8 mouse cellular contexts compared by ENCODE assay signal in the genomic region with DNA sequence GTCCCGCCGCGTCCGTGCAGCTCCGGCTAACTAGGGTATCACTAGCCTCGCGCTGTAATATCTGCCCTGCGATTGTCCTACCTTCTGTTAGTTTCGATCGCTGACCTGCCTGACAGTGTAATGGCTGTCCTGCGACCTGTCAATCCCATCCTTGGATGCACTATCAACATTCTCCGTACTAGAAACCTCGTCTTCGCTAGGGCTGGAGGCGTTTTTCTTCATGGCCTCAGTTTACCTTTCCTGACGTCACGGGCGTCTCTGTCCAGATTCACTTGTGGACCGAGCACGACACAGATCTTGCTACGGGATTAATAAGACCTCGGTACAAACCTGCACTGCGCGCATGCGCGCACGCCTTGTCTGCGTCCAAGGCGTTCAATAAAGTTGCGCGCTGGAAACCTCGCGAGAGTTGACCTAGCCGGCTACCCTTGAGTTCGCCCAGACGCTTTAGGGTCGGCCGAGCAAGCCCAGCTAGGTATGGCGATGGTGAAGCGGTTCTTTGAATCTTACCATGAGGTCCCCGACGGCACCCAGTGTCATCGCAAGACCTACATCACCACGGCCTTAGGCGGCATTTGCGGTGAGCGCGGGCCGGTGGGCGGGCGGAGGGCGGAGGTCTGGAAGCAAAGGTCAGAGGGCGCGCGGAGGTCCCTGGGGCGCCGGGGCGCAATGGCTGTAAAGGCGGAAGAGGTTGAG. TPM values are rescaled to one million over a fixed set of nuclear protein-coding genes. Genes with fewer than 3 reads are reported as not detected.
DNase-seq lines count a peak whose midpoint lies in the region; ATAC-seq and TF ChIP-seq lines count a peak whose summit lies in the region.

A gene (plus strand): TSS at position 405 of the 696 bp plus-strand sequence.
A gene (minus strand): TSS at position 660 of the 696 bp plus-strand sequence.

- no peaks in the 10 kb centered on the region for H3K9me3 ChIP-seq in MEL (replicated peaks; ENCODE audit: insufficient read depth, low read length)
- H3K9me3 ChIP-seq in forebrain, postnatal 0 days (ENCODE audit: low read length) = no peaks in the 10 kb centered on the region
- H3K9me3 ChIP-seq in lung, embryonic 15.5 days = no peaks in the 10 kb centered on the region

- no peak for TF ChIP-seq EP300 in MEL (IDR thresholded peaks at IDR 0.05; ENCODE audit: low read depth in 1 of 2, low read length in 2 of 2)

- no peaks in the 10 kb centered on the region for H3K27me3 ChIP-seq in MEL (ENCODE audit: control insufficient read depth in 1 of 2, insufficient read depth in 2 of 2, low read length in 2 of 2)
- H3K27me3 ChIP-seq in cerebellum, adult 2 months (ENCODE audit: control insufficient read depth, insufficient read depth, low read length) = no peaks in the 10 kb centered on the region
- no peaks in the 10 kb centered on the region for H3K27me3 ChIP-seq in forebrain, postnatal 0 days (ENCODE audit: insufficient read depth, low read length)
- H3K27me3 ChIP-seq in lung, embryonic 15.5 days = no peaks in the 10 kb centered on the region

- H3K4me3 ChIP-seq in MEL (ENCODE audit: control insufficient read depth in 1 of 2, insufficient read depth in 1 of 2, low read depth in 2 of 2, low read length in 2 of 2) = peak within 1 kb of the TSS; percentile 75 to 87
- H3K4me3 ChIP-seq in cerebellum, adult 2 months (replicated peaks; ENCODE audit: insufficient read depth, low read depth, low read length) = peak within 1 kb of the TSS; percentile 71
- peak within 1 kb of the TSS; percentile 72 for H3K4me3 ChIP-seq in forebrain, postnatal 0 days (ENCODE audit: low read depth, low read length)
- H3K4me3 ChIP-seq in lung, embryonic 15.5 days = peak within 1 kb of the TSS; percentile 76

- ATAC-seq in forebrain, postnatal 0 days = peak; percentile 75
- peak; percentile 75 for ATAC-seq in lung, embryonic 15.5 days (ENCODE audit: borderline replicate concordance, extremely low read depth, low FRiP score, low TSS enrichment)

- peaks cover 0 to 12% of the 10 kb centered on the region in 2 experiments; a peak in 1 of 4 replicates for H3K4me1 ChIP-seq in MEL (ENCODE audit: control insufficient read depth in 1 of 2, insufficient read depth in 2 of 2, low read length in 2 of 2)
- peaks cover 15% of the 10 kb centered on the region for H3K4me1 ChIP-seq in cerebellum, adult 2 months (ENCODE audit: control insufficient read depth, insufficient read depth, low read length)
- H3K4me1 ChIP-seq in forebrain, postnatal 0 days (ENCODE audit: insufficient read depth) = peaks cover 18% of the 10 kb centered on the region
- peaks cover 27% of the 10 kb centered on the region for H3K4me1 ChIP-seq in lung, embryonic 15.5 days

- peak; percentile 93 to 94 for TF ChIP-seq POLR2A in MEL (IDR thresholded peaks at IDR 0.05; ENCODE audit: control insufficient read depth in 1 of 2, insufficient read depth in 1 of 2, low read depth in 1 of 2, low read length in 2 of 2, poor library complexity in 1 of 2)
- peak; percentile 89; the same call in 1 of the 2 replicates for TF ChIP-seq POLR2A in cerebellum, adult 2 months (IDR thresholded peaks at IDR 0.05; ENCODE audit: borderline replicate concordance, insufficient read depth, low read length)

- H3K4me2 ChIP-seq in forebrain, postnatal 0 days (ENCODE audit: low read depth) = peak within 1 kb of the TSS; percentile 68
- peak within 1 kb of the TSS; percentile 88 for H3K4me2 ChIP-seq in lung, embryonic 15.5 days

- peaks cover 0 to 3% of the 10 kb centered on the region in 2 experiments; a peak in 1 of 4 replicates for H3K36me3 ChIP-seq in MEL (ENCODE audit: control insufficient read depth in 1 of 2, insufficient read depth in 2 of 2, low read length in 2 of 2)
- peaks cover 22% of the 10 kb centered on the region for H3K36me3 ChIP-seq in forebrain, postnatal 0 days (ENCODE audit: insufficient read depth)
- peaks cover 16% of the 10 kb centered on the region for H3K36me3 ChIP-seq in lung, embryonic 15.5 days

- WGBS in cerebellum, adult 2 months = under 1% methylated on average over 59 of the region's 59 CpGs
- WGBS in forebrain, postnatal 0 days = under 1% methylated on average over 59 of the region's 59 CpGs
- WGBS in lung, embryonic 15.5 days = under 1% methylated on average over 59 of the region's 59 CpGs

- no peak for TF ChIP-seq CTCF in MEL (IDR thresholded peaks at IDR 0.05 in 2 of 3, conservative IDR thresholded peaks at IDR 0.05 in 1 of 3; ENCODE audit: control insufficient read depth in 1 of 3, insufficient read depth in 1 of 3, low read depth in 2 of 3, low read length in 3 of 3, poor library complexity in 1 of 3, severe bottlenecking in 1 of 3)
- TF ChIP-seq CTCF in cerebellum, adult 2 months (IDR thresholded peaks at IDR 0.05; ENCODE audit: borderline replicate concordance, insufficient read depth, low read depth, low read length) = no peak
- TF ChIP-seq CTCF in forebrain, postnatal 0 days (IDR thresholded peaks at IDR 0.05; ENCODE audit: low read depth) = no peak

- peak; percentile 98 for DNase-seq in MEL (ENCODE audit: low read depth, low spot score)
- peak; percentile 91 to 92 for DNase-seq in cerebellum, adult 2 months
- DNase-seq in forebrain, postnatal 0 days = peak; percentile 99
- DNase-seq in heart, postnatal 4 days = peak; percentile 97
- peak; percentile 90 to 94 for DNase-seq in layer of hippocampus, adult 8-10 months (ENCODE audit: low spot score in 2 of 2)
- peak; percentile 89 for DNase-seq in ovary, adult 18-20 months (ENCODE audit: low spot score)
- peak; percentile 97 for DNase-seq in thymus, postnatal 0 days (ENCODE audit: low spot score)

- peaks cover 18% of the 10 kb centered on the region for H3K79me2 ChIP-seq in MEL (ENCODE audit: control insufficient read depth, insufficient read depth, low read length, poor library complexity)

- peak within 1 kb of the TSS; percentile 78 for H3K9ac ChIP-seq in MEL (ENCODE audit: control insufficient read depth, low read depth, low read length, poor library complexity, severe bottlenecking)
- H3K9ac ChIP-seq in forebrain, postnatal 0 days = peak within 1 kb of the TSS; percentile 90
- peak within 1 kb of the TSS; percentile 84 for H3K9ac ChIP-seq in lung, embryonic 15.5 days

- no peak for TF ChIP-seq RAD21 in MEL (IDR thresholded peaks at IDR 0.05; ENCODE audit: low read depth, low read length)

- H3K27ac ChIP-seq in MEL (ENCODE audit: control insufficient read depth, low read depth, low read length) = peak within 1 kb of the TSS; percentile 57
- H3K27ac ChIP-seq in cerebellum, adult 2 months (ENCODE audit: insufficient read depth, low read length) = peak within 1 kb of the TSS; percentile 29
- peak within 1 kb of the TSS; percentile 87 for H3K27ac ChIP-seq in forebrain, postnatal 0 days (ENCODE audit: low read depth, low read length)
- peak within 1 kb of the TSS; percentile 78 for H3K27ac ChIP-seq in lung, embryonic 15.5 days

TF ChIP-seq in MEL, 35 proteins besides CTCF, POLR2A, EP300 and RAD21 (continues in another document):
- TF ChIP-seq MAZ (IDR thresholded peaks at IDR 0.05; ENCODE audit: low read depth, low read length) (no peak), HCFC1 (IDR thresholded peaks at IDR 0.05; ENCODE audit: low read depth, low read length) (peak; percentile 88), TBP (IDR thresholded peaks at IDR 0.05; ENCODE audit: low read depth, low read length) (peak; percentile 83), TCF12 (IDR thresholded peaks at IDR 0.05; ENCODE audit: low read depth, low read length) (peak; percentile 51; the same call in 1 of the 2 replicates), POLR2AphosphoS5 (IDR thresholded peaks at IDR 0.05; ENCODE audit: borderline replicate concordance, low read depth, low read length) (no peak), NELFE (IDR thresholded peaks at IDR 0.05; ENCODE audit: low read depth, low read length) (peak; percentile 93), KAT2A (conservative IDR thresholded peaks at IDR 0.05; ENCODE audit: low read depth, low read length) (no peak; the same call in 1 of the 2 replicates), MEF2A (IDR thresholded peaks at IDR 0.05; ENCODE audit: extremely low read depth, insufficient replicate concordance, low read depth, low read length, poor library complexity, severe bottlenecking) (no peak), CHD2 (IDR thresholded peaks at IDR 0.05; ENCODE audit: low read length) (peak; percentile 98), USF2 (IDR thresholded peaks at IDR 0.05; ENCODE audit: borderline replicate concordance in 1 of 2, insufficient read depth in 1 of 2, low read depth in 1 of 2, low read length in 2 of 2) (no peak), ZMIZ1 (IDR thresholded peaks at IDR 0.05; ENCODE audit: low read depth, low read length) (peak; percentile 49; the same call in 1 of the 2 replicates), POLR2AphosphoS2 (IDR thresholded peaks at IDR 0.05; ENCODE audit: low read length) (peak; percentile 73; the same call in 1 of the 2 replicates), SMC3 (IDR thresholded peaks at IDR 0.05; ENCODE audit: low read depth, low read length) (peak; percentile 7; the same call in 1 of the 2 replicates), MAFK (IDR thresholded peaks at IDR 0.05; ENCODE audit: borderline replicate concordance, low read depth, low read length) (no peak)

RNA-seq across cellular contexts. Expression of the first gene that starts in this region (rescaled TPM):
- total RNA-seq in MEL (2012; rRNA removed) = 226 and 249 TPM in 2 replicates
- 100 to 1,000 TPM in 1 of 2 experiments, not detected in 1; 351 TPM for polyA plus RNA-seq in MEL (2012; ENCODE audit: insufficient read depth in 1 of 2, insufficient read length in 2 of 2, low read depth in 1 of 2, low replicate concordance in 2 of 2, missing spikeins in 1 of 2)
- polyA plus RNA-seq in cerebellum, adult 2 months (2012; rRNA removed) = 518 and 557 TPM in 2 replicates
- total RNA-seq in forebrain, postnatal 0 days (2014; rRNA removed) = 191 TPM in 2 replicates
- polyA plus RNA-seq in forebrain, postnatal 0 days (2015; fragmentation: Nextera tagmentation; extraction: Ambion mirVana) = 576 and 730 TPM in 2 replicates
- 100 to 1,000 TPM; 705 to 809 TPM for total RNA-seq in heart, postnatal 4 days (2021)
- total RNA-seq in layer of hippocampus, adult 8-10 months (2022) = 100 to 1,000 TPM; 161 to 224 (median 198) TPM
- polyA plus RNA-seq in lung, embryonic 15.5 days (2015; fragmentation: Nextera tagmentation; extraction: Ambion mirVana) = 465 and 491 TPM in 2 replicates
- polyA plus RNA-seq in thymus, postnatal 0 days (2015; fragmentation: Nextera tagmentation; extraction: Ambion mirVana) = 821 and 873 TPM in 2 replicates

RNA-seq across cellular contexts. Expression of the second gene that starts in this region (rescaled TPM):
- total RNA-seq in MEL (2012; rRNA removed) = 1.7 and 2.6 TPM in 2 replicates
- polyA plus RNA-seq in MEL (2012; ENCODE audit: insufficient read depth in 1 of 2, insufficient read length in 2 of 2, low read depth in 1 of 2, low replicate concordance in 2 of 2, missing spikeins in 1 of 2) = 1 to 10 TPM in 1 of 2 experiments, not detected in 1; 8.0 TPM
- polyA plus RNA-seq in cerebellum, adult 2 months (2012; rRNA removed) = 17.0 and 18.2 TPM in 2 replicates
- total RNA-seq in forebrain, postnatal 0 days (2014; rRNA removed) = 23.2 and 33.7 TPM in 2 replicates
- 24.3 and 26.9 TPM in 2 replicates for polyA plus RNA-seq in forebrain, postnatal 0 days (2015; fragmentation: Nextera tagmentation; extraction: Ambion mirVana)
- total RNA-seq in heart, postnatal 4 days (2021) = 1 to 10 TPM; 5.3 to 8.0 TPM
- 10 to 100 TPM; 10.3 to 15.4 (median 12.5) TPM for total RNA-seq in layer of hippocampus, adult 8-10 months (2022)
- polyA plus RNA-seq in lung, embryonic 15.5 days (2015; fragmentation: Nextera tagmentation; extraction: Ambion mirVana) = 13.6 and 16.2 TPM in 2 replicates
- polyA plus RNA-seq in thymus, postnatal 0 days (2015; fragmentation: Nextera tagmentation; extraction: Ambion mirVana) = 20.3 and 26.9 TPM in 2 replicates

Comparison
In these comparisons a context has a peak if more than half of its experiments do, and no peak if none do; other contexts are left out.
1. Peak in every context shown above with its lines: DNase-seq, ATAC-seq, H3K4me3 ChIP-seq and H3K27ac ChIP-seq.
2. H3K27ac ChIP-seq: peak in every context shown above with its lines; median percentile 87 in forebrain, postnatal 0 days; 78 in lung, embryonic 15.5 days; 57 in MEL; 29 in cerebellum, adult 2 months.